Mouse (Mus musculus) C2C12 (cell line): ENCODE measurements around the gene Fam229b. TPM values are rescaled to one million over a fixed set of nuclear protein-coding genes. Genes with fewer than 3 reads are reported as not detected.

Experiments used
- H3K27me3 ChIP-seq: one replicate; pipeline ENCODE4 v1.6.1; 2011; ENCODE audit not compliant: control insufficient read depth, insufficient read depth, insufficient read length
- H3K36me3 ChIP-seq: one replicate; pipeline ENCODE4 v1.6.1; 2011; ENCODE audit not compliant: control insufficient read depth, insufficient read depth
- H3K4me3 ChIP-seq: one replicate; pipeline ENCODE4 v1.5.1; 2011; ENCODE audit warnings: mild to moderate bottlenecking, control low read depth; ENCODE audit not compliant: poor library complexity, insufficient read depth, severe bottlenecking
- H3K79me2 ChIP-seq: one replicate; pipeline ENCODE4 v1.6.1; 2011; ENCODE audit not compliant: control insufficient read depth, insufficient read depth
- H3K79me3 ChIP-seq: one replicate; pipeline ENCODE4 v1.6.1; 2011; ENCODE audit warnings: low read depth, control low read depth
- H3ac ChIP-seq: one replicate; pipeline ENCODE3; 2011; ENCODE audit warnings: low read depth; ENCODE audit not compliant: control insufficient read depth, insufficient read length
- CEBPB ChIP-seq: IDR thresholded peaks from one replicate; pipeline ENCODE4 v1.6.1; 2011; ENCODE audit warnings: low read depth, mild to moderate bottlenecking, control low read depth, moderate library complexity
- CTCF ChIP-seq: IDR thresholded peaks from one replicate; pipeline ENCODE4 v1.5.1; 2011; ENCODE audit not compliant: control insufficient read depth, insufficient read depth, insufficient read length
- FOSL1 ChIP-seq: IDR thresholded peaks from one replicate; pipeline ENCODE4 v1.8.0; 2011; ENCODE audit warnings: mild to moderate bottlenecking, low read length; ENCODE audit not compliant: poor library complexity, insufficient read depth, severe bottlenecking
- MAX ChIP-seq: IDR thresholded peaks from one replicate; pipeline ENCODE4 v1.6.1; 2011; ENCODE audit warnings: mild to moderate bottlenecking, control low read depth
- MYOD1 ChIP-seq: IDR thresholded peaks from one replicate; pipeline ENCODE4 v1.6.1; 2011; ENCODE audit warnings: low read depth; ENCODE audit not compliant: control insufficient read depth, insufficient read length
- MYOG ChIP-seq: IDR thresholded peaks from one replicate; pipeline ENCODE4 v1.6.1; 2011; ENCODE audit not compliant: control insufficient read depth, insufficient read length; ENCODE audit errors: extremely low read depth
- USF1 ChIP-seq: IDR thresholded peaks from one replicate; pipeline ENCODE4 v1.6.1; 2011; ENCODE audit warnings: low read depth, mild to moderate bottlenecking, control low read depth, moderate library complexity
- polyA plus RNA-seq: library from polyadenylated mRNA; unstranded; fragments of >200 nt; fragmentation: generic; extraction: Trizol; gene quantifications from one replicate; pipeline ENCODE4 v1.2.1, GENCODE M21; 2012; ENCODE audit warnings: missing spikeins

The Fam229b gene
- polyA plus RNA-seq, 1 experiment = 3.7 TPM

- no peak overlapping the region for H3ac ChIP-seq
- H3K27me3 ChIP-seq = no peaks in the 10 kb centered on the region
- no peaks in the 10 kb centered on the region for H3K79me2 ChIP-seq
- no peaks in the 10 kb centered on the region for H3K79me3 ChIP-seq
- no peaks in the 10 kb centered on the region for H3K36me3 ChIP-seq
- no peak overlapping the region for H3K4me3 ChIP-seq
- TF ChIP-seq MYOG = no peak
- no peak for TF ChIP-seq FOSL1
- no peak for TF ChIP-seq CTCF
- no peak for TF ChIP-seq CEBPB
- no peak for TF ChIP-seq MAX
- TF ChIP-seq MYOD1 = no peak
- TF ChIP-seq USF1 = no peak
Observed at GRCm38 (mm10) chr10:39108837-39109488, 24.8 kb downstream of the Fam229b start.

DNA sequence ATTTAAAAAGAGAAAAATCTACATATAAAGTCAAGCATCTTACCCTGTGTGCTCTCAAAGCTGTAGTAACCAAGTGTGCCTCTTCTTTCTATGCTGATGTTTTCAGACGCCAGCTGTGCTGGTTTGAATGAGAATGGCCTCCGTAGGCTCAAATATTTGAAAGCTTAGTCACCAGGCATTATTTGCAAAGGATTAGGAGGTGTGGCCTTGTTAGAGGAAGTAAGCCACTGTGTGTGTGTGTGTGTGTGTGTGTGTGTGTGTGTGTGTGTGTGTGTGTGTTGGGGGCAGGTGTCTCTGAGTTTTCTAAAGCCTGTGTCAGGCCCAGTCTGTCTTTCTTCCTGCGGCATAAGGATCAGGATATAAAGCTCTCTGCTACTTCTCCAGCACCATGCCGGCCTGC, 26.8 kb downstream of the Fam229b start:
- no peaks in the 10 kb centered on the region for H3K27me3 ChIP-seq
- H3K79me3 ChIP-seq = no peaks in the 10 kb centered on the region
- H3K36me3 ChIP-seq = no peaks in the 10 kb centered on the region

GRCm38 (mm10) chr10:39106413-39106812, 27.3 kb downstream of the Fam229b start:
- TF ChIP-seq CTCF (no peak), MYOD1 (no peak), MAX (no peak), MYOG (no peak)
- Histone ChIP-seq H3K4me3 (no peak overlapping the region), H3ac (no peak overlapping the region), H3K79me2 (no peaks in the 10 kb centered on the region), H3K36me3 (no peaks in the 10 kb centered on the region), H3K79me3 (no peaks in the 10 kb centered on the region), H3K27me3 (no peaks in the 10 kb centered on the region)

More for the DNA sequence above, 26.8 kb downstream of the Fam229b start:
- Histone ChIP-seq H3K4me3 (no peak overlapping the region), H3K79me2 (no peaks in the 10 kb centered on the region), H3ac (no peak overlapping the region)
- TF ChIP-seq USF1 (no peak), MYOD1 (no peak), FOSL1 (no peak), CTCF (no peak), CEBPB (no peak), MAX (no peak), MYOG (no peak)

- no peak overlapping the region for H3K4me3 ChIP-seq
- TF ChIP-seq MYOG = no peak
- no peak for TF ChIP-seq MAX
- TF ChIP-seq FOSL1 = no peak
- no peaks in the 10 kb centered on the region for H3K36me3 ChIP-seq
- H3K79me3 ChIP-seq = no peaks in the 10 kb centered on the region
- no peaks in the 10 kb centered on the region for H3K79me2 ChIP-seq
- H3K27me3 ChIP-seq = no peaks in the 10 kb centered on the region
- no peak overlapping the region for H3ac ChIP-seq
Observed at GRCm38 (mm10) chr10:39104803-39105449, 28.8 kb downstream of the Fam229b start.

DNA sequence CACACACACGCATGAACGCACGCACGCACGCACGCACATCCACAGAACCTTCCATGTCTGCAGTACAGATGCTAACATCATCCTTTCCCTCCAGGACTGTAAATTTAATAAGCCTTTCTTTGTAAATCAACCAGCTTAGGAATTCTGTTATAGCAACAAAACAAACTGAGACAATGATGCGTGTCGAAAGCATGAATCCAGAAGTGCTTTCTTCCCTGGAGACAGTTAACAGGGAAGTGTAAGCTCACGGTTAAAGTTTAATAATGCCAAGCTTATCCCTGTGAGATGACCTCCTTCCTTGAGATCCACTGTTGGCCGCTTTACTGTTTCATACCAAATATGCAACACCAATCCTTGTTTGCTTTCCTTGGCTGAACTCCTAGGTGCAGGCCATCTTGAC, 35.0 kb downstream of the Fam229b start:
- no peaks in the 10 kb centered on the region for H3K79me2 ChIP-seq
- TF ChIP-seq MYOG = no peak
- TF ChIP-seq MYOD1 = no peak
- TF ChIP-seq FOSL1 = no peak
- no peak for TF ChIP-seq CEBPB
- TF ChIP-seq CTCF = no peak
- no peak for TF ChIP-seq MAX
- no peak for TF ChIP-seq USF1
- no peaks in the 10 kb centered on the region for H3K36me3 ChIP-seq
- no peaks in the 10 kb centered on the region for H3K27me3 ChIP-seq
- no peak overlapping the region for H3K4me3 ChIP-seq
- no peak overlapping the region for H3ac ChIP-seq
- no peaks in the 10 kb centered on the region for H3K79me3 ChIP-seq

GRCm38 (mm10) chr10:39096981-39097380, 36.7 kb downstream of the Fam229b start:
- H3K79me2 ChIP-seq = no peaks in the 10 kb centered on the region
- no peaks in the 10 kb centered on the region for H3K27me3 ChIP-seq
- no peaks in the 10 kb centered on the region for H3K36me3 ChIP-seq
- H3K4me3 ChIP-seq = no peak overlapping the region
- H3K79me3 ChIP-seq = no peaks in the 10 kb centered on the region
- no peak overlapping the region for H3ac ChIP-seq
- TF ChIP-seq MYOD1 (no peak), CTCF (no peak), CEBPB (no peak), USF1 (no peak), MYOG (no peak), FOSL1 (no peak), MAX (no peak)
